Mouse (Mus musculus): Measurements from ENCODE around the gene Ankdd1a.

The Ankdd1a gene

DNA sequence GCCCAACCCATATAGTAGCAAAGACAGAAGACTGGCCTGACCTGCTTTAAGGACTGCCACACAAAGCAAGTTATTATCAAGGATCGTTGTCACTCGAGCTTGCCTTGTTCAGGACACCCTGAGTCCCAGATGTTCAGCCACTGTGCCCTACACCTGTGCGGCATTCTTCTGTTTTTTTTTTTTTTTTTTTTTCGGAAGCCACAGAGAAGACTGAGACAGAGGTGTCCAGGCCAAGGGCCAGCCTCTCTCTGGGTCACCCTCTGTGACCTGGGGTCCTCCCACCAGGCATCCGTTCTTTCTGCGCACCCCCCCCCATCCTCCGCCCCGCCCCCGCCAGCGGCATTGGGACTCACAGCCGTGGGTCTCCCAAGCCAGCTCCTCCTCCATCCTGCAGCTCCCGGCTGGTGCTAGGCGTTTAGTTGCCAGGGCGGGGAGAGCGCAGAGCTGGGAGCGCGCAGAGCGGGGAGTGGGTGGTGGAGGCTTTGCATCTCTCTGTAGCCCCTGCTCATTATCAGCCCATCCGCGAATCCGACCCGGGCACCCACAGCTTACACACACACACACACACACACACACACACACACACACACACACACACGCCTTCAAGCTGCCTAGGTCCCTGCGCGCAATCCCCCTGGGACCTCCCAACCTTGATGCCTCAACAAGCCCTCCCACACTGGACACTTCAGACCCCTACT is at the start of gene Ankdd1a:
Gene Ankdd1a (minus strand): TSS at position 387 of the 698 bp plus-strand sequence.
- DNase-seq, result no peak

DNA sequence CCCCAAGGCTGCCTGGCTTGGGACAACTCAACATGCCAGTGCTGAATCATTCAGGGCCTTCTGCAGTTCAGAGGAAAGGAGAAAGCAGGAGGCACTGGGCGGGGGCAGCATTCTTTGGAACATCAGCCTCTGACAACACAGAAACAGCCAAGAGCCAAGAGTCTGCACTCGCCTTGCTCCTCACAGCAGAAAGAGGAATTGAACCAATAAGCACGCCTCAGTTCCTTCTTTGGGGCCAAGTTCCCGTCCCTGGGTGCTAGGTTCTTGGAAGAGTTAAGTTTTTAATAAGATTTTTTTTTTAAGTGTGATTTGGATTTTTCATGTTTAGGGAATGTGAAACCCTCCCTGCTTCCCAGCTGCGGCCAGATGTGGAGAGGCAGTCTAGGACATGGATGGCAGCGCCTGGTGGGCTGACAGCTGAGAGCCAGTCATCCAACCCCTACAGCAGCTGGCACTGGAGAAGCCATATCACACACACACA is 49.5 kb upstream of the Ankdd1a start:
- DNase-seq, result no peak

DNA sequence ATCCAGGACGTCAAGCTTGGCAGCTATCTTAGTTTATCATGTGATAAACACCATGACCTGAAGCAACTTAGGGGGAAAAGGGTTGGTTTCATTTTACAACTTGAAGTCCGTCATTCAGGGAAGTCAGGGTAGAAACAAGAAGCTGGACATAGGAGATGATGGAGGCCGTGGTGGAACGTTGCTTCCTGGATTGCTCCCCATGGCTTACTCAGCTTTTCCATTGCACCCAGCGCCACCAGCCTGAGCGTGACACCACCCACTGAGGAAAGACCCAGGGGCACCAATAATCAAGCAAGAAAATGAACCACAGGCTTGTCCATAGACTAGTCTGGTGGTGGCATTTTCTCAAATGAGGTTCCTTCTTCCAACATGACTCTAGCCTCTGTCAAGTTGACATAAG is 48.8 kb upstream of the Ankdd1a start:
- DNase-seq, result no peak

DNA sequence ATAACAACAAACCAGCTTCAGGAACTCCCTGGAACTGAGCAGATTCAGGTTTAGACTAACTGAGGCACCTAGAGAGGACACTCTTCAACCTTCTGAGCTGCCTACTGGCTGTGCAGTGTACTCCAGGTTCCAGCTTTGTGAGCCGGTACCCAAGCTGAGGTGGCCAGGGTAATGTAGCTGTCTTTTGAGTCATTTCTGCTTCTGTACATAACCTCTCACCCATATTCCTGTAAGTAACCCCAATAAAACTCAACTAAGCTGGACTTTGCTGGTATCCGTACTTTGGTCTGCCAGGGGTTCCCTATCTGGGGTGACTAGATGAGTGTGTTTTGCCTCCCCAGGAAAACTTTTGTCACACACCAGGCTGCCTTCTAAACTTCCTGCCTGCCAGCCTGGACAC is 44.7 kb upstream of the Ankdd1a start:
- DNase-seq, result no peak

DNA sequence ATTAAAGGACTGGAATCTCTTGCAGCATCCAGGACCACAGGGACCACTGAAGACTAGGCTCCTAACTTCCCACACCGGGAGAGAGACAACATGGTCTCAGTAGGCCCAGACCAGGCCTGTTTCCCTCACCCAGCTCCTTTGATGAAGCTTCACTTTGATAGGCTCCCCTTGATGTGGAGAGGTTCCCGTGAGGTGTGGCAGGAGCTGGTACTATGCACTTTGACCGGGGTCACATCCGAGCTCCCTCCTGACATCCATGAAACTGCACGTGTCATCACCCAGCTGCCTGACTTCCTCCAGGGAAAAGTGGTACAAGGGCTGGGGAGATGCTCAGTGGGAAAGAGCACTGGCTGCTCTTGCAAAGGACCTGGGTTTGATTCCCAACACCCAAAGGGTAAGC is 43.1 kb upstream of the Ankdd1a start:
- DNase-seq, result no peak

DNA sequence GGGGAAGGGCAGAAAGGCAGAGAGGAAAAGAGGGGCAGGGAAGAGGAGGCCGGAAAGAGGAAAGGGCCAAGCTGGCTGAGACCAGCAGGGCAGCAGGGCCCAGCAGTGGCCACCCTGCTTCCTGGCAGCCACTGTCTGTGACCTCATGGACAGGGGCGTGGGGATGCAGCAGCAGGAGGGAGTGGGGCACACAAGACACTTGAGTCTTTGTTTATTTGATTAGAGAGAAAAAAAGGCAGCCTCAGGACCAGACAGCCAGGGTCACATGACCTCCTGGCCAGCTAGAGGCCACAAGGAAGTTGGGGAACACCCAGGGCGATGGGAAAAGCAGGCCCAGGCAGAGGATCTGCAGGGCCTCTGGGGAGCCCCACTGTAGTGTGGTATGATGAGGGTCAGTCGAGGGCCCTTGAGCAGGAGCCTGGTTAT is 42.1 kb upstream of the Ankdd1a start:
- DNase-seq, result no peak

DNA sequence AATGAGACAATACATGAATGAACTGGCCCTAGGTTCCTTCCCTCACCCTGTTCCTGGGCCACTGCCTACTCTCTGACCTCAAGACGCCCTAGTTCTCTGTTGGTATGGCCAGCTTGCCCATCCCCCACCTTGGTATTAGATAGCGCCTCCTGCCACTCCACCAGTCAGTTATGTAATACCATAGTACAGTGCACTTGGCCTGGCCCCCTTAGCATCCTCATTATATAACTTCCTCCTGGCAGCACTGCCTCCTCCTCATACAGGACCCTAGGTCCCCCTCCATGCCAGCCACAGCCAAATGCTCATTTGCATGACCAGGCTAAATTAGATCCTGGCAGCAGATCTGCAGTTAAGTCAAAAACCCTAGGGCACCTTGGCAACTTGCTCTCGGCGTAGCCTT is 41.0 kb upstream of the Ankdd1a start:
- no peak for DNase-seq

DNA sequence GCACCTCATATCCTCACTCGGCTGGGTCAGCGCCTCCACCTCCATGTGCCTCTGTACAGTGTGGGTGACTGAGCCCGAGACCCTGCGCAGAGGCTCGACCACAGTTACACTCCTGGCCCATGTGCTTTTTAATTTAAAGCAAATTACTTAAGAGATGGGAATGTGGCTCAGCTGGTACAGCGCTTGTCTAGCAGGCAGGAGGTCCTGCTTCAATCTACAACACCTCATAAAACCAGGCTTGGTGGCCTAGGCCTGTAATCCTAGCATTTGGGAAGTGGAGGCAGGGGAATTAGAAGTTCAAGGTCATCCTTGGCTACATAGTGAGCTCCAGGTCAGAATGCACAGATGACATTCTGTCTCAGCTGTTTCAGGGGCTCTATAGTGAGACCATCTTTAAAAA is 38.8 kb upstream of the Ankdd1a start:
- DNase-seq, result no peak

DNA sequence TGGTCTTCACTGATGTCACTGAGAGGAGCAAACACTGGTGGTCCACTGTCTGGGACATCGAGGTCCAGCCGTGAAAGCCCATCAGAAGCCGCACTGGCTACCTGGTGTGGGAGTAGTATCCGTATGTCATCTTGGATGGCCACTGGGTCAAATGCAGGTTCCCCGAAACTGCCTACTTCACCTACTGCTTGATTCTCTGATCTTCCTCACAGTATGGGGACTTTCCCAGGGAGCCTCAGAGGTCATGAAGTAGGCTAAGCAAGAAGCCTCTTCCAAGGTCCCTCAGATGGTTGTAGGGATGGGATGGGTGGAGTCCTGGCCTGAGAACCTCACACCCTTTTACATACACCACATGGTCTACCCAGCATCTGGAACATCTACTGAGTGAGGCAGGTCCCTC is 37.0 kb upstream of the Ankdd1a start:
- DNase-seq, result no peak

DNA sequence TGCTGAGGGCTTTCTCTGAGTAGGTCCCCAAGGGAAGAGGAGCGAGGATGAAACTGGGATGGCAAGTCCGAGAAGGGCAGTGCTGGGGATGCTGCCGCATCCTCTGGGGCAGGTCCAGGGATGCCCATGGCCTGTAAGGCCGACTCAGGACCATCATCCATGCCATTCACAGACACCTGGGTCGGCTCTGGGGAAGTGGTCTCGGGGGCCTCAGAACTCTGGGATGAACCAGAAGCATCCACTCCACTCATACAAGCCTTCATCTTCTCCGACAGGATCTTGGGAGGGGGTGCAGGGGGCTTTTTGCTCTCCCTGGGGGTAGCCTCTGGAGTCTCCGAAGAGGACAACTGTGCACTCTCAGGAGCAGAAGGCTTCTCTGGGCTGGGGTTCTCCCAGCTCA is 36.4 kb upstream of the Ankdd1a start:
- no peak for DNase-seq

DNA sequence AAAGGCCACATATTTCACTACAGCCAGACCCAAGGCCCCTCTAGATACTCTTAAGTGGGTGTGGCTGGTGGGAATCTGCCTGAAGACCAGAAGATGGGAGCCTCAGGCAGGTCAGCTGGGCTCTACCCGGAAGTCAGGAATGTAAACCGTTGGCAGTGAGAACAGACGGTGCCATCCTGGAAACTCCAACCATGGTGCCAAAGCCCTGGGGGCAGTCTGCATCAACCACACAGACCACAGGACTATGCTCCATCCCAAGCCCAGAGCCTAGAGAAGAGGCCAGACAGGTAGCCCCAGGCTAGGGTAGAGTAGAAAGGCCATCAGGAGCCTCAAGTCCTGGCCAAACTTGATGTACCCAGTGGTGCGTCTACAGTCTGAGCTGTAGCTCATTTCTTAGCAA is 35.6 kb upstream of the Ankdd1a start:
- DNase-seq, result no peak

DNA sequence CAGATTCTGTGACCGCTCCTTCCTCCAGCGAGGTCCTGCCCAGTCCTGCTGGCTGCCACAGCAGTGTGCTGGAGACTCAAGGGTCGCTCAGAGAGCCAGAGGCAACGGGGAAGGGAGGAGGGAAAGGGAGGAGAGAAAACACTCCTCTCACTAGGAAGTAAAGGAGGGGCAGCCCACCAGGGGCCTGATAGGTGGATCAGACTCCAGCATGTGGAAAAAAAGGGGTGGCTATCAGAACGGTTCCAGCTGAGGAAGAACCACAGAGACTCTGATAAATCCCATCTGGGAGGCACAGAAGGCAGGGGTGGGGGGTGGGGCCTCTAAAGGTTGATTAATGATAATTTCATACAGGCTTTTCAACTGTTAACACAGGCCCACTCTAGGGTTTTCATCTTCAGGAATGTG is 35.0 kb upstream of the Ankdd1a start:
- DNase-seq, result no peak

DNA sequence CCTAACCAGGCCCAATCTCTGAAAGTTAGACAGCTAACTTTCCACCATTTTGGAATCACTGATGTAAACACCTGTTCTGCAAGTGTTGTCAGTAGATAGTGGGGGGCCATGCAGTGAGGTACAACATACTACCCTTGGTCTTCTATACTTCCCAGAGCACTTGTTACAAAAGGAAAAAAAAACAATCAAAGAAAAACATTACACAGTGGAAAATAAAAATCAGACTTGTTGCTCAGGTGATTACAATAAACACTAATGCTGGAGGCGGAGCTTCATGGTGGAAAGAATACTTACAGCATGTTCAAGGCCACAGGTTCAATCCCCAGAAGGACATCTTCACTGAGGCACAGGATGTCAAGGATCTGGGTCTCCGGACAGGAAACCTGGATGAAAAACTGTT is 32.7 kb upstream of the Ankdd1a start:
- no peak for DNase-seq

DNA sequence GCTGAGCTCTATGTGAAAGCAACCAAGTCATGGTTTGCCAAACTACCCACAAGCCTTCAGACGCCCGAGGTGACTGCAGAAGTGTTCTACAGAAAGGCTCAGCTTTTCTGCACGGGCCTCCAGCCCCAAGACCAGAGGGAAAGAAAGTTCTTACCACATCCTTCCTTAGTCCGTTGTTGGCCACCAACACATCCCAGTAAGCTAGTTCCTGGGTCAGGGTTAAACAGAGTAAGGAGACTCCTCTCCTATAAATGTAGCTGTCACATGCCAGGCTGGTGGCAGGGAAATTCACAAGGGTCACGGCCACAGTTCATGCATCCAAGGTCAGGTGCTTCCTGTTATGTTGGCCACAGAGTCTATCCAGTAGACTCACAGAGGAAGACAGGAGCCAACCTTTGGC is 32.1 kb upstream of the Ankdd1a start:
- peak; percentile 50 for DNase-seq

DNA sequence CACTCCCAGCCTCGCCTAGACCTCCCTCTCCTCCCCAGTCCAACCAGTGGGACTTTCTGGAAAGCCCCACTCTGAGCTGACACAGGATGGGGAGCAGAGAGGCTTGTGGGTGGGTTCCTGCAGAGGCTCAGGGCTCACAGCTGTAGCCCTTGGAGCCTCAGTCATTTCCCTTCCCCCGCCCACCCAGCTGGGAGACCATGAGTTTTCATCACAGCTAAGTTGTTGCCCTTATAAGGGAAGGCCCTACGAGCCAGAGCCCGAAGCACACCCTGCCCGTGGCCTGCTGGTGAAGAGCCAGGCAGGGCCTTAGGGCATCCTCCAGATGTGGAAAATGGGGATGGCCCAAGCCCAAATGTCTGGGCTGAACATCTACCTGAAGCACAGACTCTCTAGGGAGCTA is 31.0 kb upstream of the Ankdd1a start:
- DNase-seq, result peak; percentile 90

DNA sequence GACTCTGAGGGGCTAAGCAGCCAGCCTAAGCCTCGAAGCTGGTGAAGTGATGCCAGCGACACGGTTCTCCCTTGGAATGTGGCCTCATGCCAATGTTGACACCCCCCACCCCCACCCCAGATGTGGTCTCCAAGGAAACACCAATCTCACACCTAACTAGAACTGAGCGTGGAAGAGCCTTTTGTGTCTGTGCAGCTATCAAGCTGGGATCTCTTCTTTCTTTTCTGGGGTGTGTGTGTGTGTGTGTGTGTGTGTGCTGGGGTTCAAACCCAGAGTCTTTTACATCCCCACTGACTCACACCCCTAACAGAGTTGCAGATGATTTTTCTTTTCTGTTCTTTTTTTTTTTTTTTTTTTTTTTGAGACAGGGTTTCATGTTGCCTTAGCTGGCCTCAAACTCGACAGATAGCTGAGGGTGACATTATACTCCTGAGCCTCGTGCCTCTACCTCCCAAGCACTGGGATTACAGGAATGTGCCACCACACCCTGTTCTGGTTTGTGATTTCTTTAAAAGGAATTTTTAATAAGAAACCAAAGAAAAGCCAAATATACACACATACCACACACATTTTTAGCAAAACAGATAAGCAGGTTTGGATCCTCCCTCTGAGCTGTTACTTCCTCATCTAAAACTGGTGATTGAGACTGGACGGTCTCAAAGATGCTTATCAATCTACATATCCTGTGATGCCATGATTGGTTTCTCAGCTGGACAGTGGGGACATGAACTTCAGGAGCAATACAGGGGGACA is 30.3 kb upstream of the Ankdd1a start:
- DNase-seq, result no peak

DNA sequence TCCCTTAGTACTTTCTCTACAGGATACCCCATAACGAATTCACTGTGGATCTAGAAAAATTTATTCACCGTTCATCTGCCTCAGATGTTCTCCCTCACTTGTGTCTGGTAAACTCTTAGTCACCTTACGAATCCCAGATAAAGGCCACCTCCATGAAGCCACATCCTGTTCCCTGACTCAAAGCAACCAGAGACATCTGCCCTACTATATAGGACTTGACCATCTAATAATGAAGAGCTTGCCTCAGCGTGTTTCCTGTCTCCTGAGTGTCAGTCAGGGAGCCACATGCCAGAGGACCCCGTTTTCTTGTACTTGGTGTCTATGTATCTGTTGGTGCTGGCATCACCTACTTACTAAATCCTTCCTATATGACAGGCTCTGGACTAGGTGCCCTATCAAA is 29.6 kb upstream of the Ankdd1a start:
- DNase-seq, result no peak

DNA sequence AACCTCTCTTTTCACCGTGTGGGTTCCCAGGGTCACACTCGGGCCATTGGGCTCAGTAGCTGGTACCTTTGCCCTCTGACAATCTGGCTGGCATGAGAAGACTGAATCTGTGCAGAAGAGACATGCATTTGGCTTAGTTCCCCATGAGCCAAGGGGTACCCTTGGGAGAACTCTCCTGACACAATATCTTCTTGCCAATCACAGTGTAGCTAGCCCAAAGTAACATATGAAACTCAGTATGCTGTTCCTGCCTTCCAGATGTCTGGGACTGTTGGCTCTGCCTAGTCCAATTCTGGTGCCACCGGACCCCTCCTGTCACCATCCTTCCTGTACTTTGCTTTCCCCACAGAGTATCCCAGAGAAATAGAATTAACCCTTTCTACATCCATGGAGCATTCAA is 29.1 kb upstream of the Ankdd1a start:
- no peak for DNase-seq

DNA sequence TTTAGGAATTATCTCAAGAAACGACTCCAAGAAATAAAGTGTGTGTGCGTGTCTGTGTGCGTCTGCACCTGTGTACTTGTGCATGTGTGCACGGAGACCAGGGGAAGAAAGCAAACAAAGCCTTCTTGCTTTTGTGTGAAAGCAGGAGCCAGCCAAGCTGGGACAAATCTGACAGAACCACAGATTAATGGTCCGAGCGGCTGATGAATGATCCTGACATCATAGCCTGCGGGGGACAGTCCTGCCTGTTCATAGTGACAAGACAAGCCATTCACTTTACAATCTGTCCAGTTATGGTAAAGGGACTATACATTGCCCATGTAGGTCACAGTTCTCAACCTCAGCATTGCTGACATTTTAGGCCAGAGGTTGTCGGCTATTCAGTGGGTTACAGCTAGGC is 28.3 kb upstream of the Ankdd1a start:
- DNase-seq, result no peak

DNA sequence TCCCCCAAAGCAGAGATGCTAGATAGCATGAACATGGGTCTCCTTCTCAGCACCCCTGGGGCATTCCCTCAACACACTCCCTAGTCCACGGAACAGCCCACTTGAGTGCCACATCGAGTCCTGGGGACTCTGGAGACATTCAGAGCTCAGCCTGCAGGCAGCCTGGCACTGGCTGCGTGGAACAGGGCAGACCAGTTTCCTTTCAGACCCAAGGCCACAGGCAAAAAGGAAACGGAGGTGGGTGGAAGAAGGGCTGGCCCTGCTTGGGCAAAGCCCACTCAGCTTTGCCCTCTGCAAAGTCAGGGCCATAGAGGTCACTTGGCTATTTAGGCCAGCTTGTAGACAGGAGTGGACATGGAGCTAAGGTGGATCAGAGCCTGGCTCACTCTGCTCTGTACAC is 27.9 kb upstream of the Ankdd1a start:
- no peak for DNase-seq

DNA sequence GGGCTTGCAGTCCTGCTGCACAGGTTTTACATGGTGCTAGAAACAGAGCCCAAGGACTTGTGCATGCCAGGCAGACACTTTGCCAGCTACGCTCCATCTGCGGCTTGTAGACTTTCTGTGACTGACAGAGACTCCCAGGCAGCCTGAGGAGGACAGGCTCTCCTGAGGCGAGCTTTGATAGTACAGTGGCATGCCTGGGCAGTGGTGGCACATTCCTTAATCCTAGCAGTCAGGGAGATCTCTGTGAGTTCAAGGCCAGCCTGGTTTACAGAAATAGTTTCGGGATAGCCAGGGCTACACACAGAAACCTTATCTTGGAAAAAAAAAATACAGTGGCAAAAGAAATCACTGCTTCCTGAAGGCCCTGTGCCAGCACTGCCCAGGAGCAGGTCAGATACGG is 27.1 kb upstream of the Ankdd1a start:
- no peak for DNase-seq

DNA sequence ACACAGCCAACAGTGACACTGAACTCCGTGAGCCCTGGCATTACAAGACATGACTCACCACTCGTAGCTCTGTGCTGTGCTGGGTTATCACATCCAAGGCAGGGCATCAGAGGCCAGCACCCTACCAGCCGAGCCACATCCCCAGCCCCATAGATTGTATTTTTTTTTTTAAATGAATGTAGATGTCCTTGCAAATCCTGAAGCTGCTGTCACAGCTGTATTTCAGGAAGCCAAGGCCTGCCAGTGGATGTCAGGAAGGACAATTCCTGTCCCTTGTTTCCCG is 26.4 kb upstream of the Ankdd1a start:
- DNase-seq, result no peak

DNA sequence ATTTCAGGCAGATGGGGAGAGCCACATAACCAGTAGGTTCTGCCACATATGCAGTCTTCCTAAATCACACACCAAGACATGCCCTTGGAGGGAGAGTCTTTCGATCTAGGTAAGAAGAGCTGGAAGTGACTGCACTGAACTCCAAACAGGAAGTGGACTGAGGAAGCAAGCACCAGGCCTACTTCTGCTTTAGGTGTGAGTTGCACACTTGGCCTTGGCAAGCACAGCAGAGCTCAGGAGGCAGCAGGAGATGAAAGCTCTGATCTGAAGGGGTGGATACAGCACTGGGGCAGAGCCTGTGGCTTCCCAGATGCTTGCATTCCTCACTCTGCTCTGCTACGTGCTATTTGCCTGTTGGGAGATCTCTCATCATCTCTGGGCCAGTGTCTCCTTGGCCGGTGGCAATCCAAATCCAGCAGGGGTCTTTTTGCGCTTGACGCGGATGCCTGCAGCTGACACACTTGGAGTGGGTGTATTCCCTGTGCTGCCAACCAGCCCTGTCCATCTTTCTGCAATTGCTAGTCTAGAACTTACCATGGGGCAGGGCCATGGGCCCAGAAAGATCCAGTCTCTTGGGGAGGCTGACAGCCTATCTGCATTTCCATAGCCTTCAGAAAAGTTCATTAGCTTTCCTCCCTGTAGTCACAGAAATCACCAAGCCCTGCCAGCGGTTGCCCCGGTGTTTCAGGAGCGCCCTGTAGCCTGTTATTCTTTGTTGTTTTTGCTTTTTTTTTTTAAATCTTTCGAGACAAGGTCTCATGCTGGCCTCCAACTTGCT is 25.8 kb upstream of the Ankdd1a start:
- no peak for DNase-seq

DNA sequence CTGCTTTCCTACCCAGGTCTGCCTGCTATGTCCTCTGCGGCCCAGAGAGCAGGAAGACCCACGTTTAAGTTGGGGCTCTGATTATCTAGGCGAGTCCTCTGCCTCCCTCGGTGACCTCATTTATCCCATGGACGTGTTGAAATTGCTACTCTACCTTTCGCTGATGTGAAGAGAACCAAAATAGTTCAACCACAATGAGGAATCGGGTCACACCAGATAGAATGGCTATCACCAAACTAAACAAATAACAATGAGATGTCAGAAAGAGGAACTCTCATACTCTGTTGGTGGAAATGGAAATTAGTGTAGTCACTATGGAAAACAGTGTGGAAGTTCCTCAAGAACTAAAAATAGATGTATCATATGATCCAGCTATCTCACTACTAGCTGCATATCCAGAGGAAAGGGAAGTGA is 22.1 kb upstream of the Ankdd1a start:
- DNase-seq, result no peak
